Mouse (Mus musculus) stomach, embryonic 15.5 days (tissue): Measurements from ENCODE around the gene Gpr108. TPM values are rescaled to one million over a fixed set of nuclear protein-coding genes. Genes with fewer than 3 reads are reported as not detected.
A peak's percentile ranks its signal among the peaks of the same experiment; 100 is the strongest.

Experiments
- ATAC-seq: fragments of 200-750 bp; cut with Nextera tagmentation; 2 replicates; pipeline ENCODE4 v1.8.0; 2017; ENCODE audit warnings: low read depth, moderate number of reproducible peaks, moderate TSS enrichment; ENCODE audit not compliant: insufficient read depth, low FRiP score
- H3K27ac ChIP-seq: fragments of 300-500 bp; sonication (generic); 2 replicates; pipeline ENCODE4 v1.5.1; 2015; ENCODE audit warnings: mild to moderate bottlenecking, inconsistent platforms
- H3K27me3 ChIP-seq: fragments of 300-500 bp; sonication (generic); replicated peaks from 2 replicates; pipeline ENCODE4 v1.6.1; 2015; ENCODE audit warnings: inconsistent platforms
- H3K36me3 ChIP-seq: fragments of 300-500 bp; sonication (generic); 2 replicates; pipeline ENCODE4 v1.6.1; 2015; ENCODE audit warnings: inconsistent platforms
- H3K4me1 ChIP-seq: fragments of 300-500 bp; sonication (generic); 2 replicates; pipeline ENCODE4 v1.6.1; 2015; ENCODE audit warnings: inconsistent platforms
- H3K4me2 ChIP-seq: fragments of 300-500 bp; sonication (generic); 2 replicates; pipeline ENCODE4 v1.6.1; 2015; ENCODE audit warnings: mild to moderate bottlenecking, inconsistent platforms
- H3K4me3 ChIP-seq: fragments of 300-500 bp; sonication (generic); replicated peaks from 2 replicates; pipeline ENCODE4 v1.5.1; 2015; ENCODE audit warnings: inconsistent platforms
- H3K9ac ChIP-seq: fragments of 300-500 bp; sonication (generic); 2 replicates; pipeline ENCODE4 v1.6.1; 2015; ENCODE audit warnings: inconsistent platforms
- H3K9me3 ChIP-seq: fragments of 300-500 bp; sonication (generic); 2 replicates; pipeline ENCODE4 v1.6.1; 2016; ENCODE audit warnings: inconsistent platforms
- WGBS: fragments of 180-500 bp; shearing (Covaris S2); methylation state at CpG from one replicate; pipeline ENCODE4 v1.1.7; 2015; 5-methylcytosine and 5-hydroxymethylcytosine counted together
- polyA plus RNA-seq: library from polyadenylated mRNA; unstranded; fragments of >200 nt; fragmentation: Nextera tagmentation; extraction: Ambion mirVana; gene quantifications from 2 replicates; pipeline ENCODE4 v1.2.1, GENCODE M21; 2015

Gene Gpr108
- polyA plus RNA-seq, result 41.4 and 44.3 TPM in 2 replicates

- H3K4me3 ChIP-seq, result peak within 1 kb of the TSS; percentile 87
- WGBS, result under 1% methylated on average over 12 of the region's 12 CpGs
- H3K27me3 ChIP-seq, result no peaks in the 10 kb centered on the region
- peaks cover 21% of the 10 kb centered on the region for H3K4me1 ChIP-seq
- ATAC-seq, result peak; percentile 47
- peak within 1 kb of the TSS; percentile 95 for H3K27ac ChIP-seq
- peak within 1 kb of the TSS; percentile 67 for H3K9ac ChIP-seq
- H3K9me3 ChIP-seq, result no peaks in the 10 kb centered on the region
- peak within 1 kb of the TSS; percentile 91 for H3K4me2 ChIP-seq
- 0 out of 2 replicates have a peak, but pooled peaks cover 7% of the 10 kb centered on the region for H3K36me3 ChIP-seq
Measured at GRCm38 (mm10) chr17:57248201-57248699, at the start of gene Gpr108. Gpr108 (minus strand) TSS chr17:57248446.

DNA sequence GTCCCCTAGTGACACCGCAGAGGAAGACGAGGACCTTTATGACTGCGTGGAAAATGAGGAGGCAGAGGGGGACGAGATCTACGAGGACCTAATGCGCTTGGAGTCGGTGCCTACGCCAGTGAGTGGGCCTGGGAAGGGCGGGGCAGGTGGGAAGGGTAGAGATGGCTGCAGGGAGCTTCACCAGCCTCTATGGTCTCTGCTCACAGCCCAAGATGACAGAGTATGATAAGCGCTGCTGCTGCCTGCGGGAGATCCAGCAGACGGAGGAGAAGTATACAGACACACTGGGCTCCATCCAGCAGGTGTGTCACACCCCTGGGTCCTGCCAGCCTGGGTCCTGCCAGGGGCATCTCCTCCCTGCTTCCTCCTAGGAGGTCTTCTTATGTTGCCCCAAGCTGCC lies 48.8 kb upstream of the Gpr108 start:
- Histone ChIP-seq H3K27me3 (no peaks in the 10 kb centered on the region), H3K4me3 (no peak overlapping the region), H3K9me3 (no peaks in the 10 kb centered on the region), H3K27ac (no peak overlapping the region), H3K9ac (no peak overlapping the region), H3K4me1 (no peaks in the 10 kb centered on the region), H3K36me3 (no peaks in the 10 kb centered on the region), H3K4me2 (no peak overlapping the region)
- ATAC-seq, result no peak
- 80% methylated on average over 12 of the region's 12 CpGs for WGBS

- H3K9ac ChIP-seq, result no peak overlapping the region
- no peak for ATAC-seq
- H3K9me3 ChIP-seq, result no peaks in the 10 kb centered on the region
- 91% methylated on average over 9 of the region's 9 CpGs for WGBS
- no peak overlapping the region for H3K4me2 ChIP-seq
- H3K27ac ChIP-seq, result no peak overlapping the region
- no peaks in the 10 kb centered on the region for H3K4me1 ChIP-seq
- no peaks in the 10 kb centered on the region for H3K27me3 ChIP-seq
- H3K36me3 ChIP-seq, result no peaks in the 10 kb centered on the region
- H3K4me3 ChIP-seq, result no peak overlapping the region
Measured at GRCm38 (mm10) chr17:57295935-57296334, 47.7 kb upstream of the Gpr108 start.

- no peak for ATAC-seq
- H3K36me3 ChIP-seq, result no peaks in the 10 kb centered on the region
- no peaks in the 10 kb centered on the region for H3K9me3 ChIP-seq
- no peak overlapping the region for H3K4me2 ChIP-seq
- H3K4me3 ChIP-seq, result no peak overlapping the region
- H3K27ac ChIP-seq, result no peak overlapping the region
- no peak overlapping the region for H3K9ac ChIP-seq
- WGBS, result 87% methylated on average over 9 of the region's 9 CpGs
- no peaks in the 10 kb centered on the region for H3K4me1 ChIP-seq
- no peaks in the 10 kb centered on the region for H3K27me3 ChIP-seq
Measured at GRCm38 (mm10) chr17:57292968-57293367, 44.7 kb upstream of the Gpr108 start.

DNA sequence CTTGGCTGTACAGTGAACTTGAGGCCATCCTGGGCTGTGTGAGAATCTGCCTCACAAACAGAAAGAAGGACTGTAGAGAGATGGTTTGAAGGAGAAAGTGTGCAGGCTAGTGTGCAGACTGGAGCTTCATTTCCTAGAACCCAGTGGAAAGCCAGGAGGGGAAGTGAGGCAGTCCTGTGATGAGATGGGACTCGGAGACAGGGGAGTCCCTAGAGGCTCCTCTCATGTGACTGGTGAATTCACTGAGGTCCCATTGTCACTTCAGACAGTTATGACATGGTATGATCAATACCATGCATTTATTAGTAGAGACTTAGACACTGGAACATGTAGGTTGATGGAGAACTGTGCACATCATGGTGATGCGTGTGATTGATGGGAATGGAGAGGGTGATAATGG lies 44.1 kb upstream of the Gpr108 start:
- no peak overlapping the region for H3K27ac ChIP-seq
- no peaks in the 10 kb centered on the region for H3K27me3 ChIP-seq
- H3K36me3 ChIP-seq, result no peaks in the 10 kb centered on the region
- no peak overlapping the region for H3K4me3 ChIP-seq
- no peak overlapping the region for H3K9ac ChIP-seq
- H3K9me3 ChIP-seq, result no peaks in the 10 kb centered on the region
- no peak for ATAC-seq
- 79% methylated on average over 2 of the region's 2 CpGs for WGBS
- no peak overlapping the region for H3K4me2 ChIP-seq
- no peaks in the 10 kb centered on the region for H3K4me1 ChIP-seq

- ATAC-seq, result no peak
- H3K4me3 ChIP-seq, result no peak overlapping the region
- no peak overlapping the region for H3K27ac ChIP-seq
Measured at GRCm38 (mm10) chr17:57290671-57291055, 42.4 kb upstream of the Gpr108 start.

GRCm38 (mm10) chr17:57290001-57290670 lies 41.9 kb upstream of the Gpr108 start:
- Histone ChIP-seq H3K27me3 (no peaks in the 10 kb centered on the region), H3K4me3 (no peak overlapping the region), H3K27ac (no peak overlapping the region), H3K9me3 (no peaks in the 10 kb centered on the region), H3K4me1 (no peaks in the 10 kb centered on the region), H3K9ac (no peak overlapping the region), H3K36me3 (no peaks in the 10 kb centered on the region), H3K4me2 (no peak overlapping the region)
- ATAC-seq, result no peak
- 78% methylated on average over 9 of the region's 9 CpGs for WGBS

More at GRCm38 (mm10) chr17:57290671-57291055, 42.4 kb upstream of the Gpr108 start:
- Histone ChIP-seq H3K4me2 (no peak overlapping the region), H3K9me3 (no peaks in the 10 kb centered on the region), H3K27me3 (no peaks in the 10 kb centered on the region), H3K9ac (no peak overlapping the region), H3K36me3 (no peaks in the 10 kb centered on the region), H3K4me1 (no peaks in the 10 kb centered on the region)
- WGBS, result 76% methylated on average over 7 of the region's 7 CpGs

DNA sequence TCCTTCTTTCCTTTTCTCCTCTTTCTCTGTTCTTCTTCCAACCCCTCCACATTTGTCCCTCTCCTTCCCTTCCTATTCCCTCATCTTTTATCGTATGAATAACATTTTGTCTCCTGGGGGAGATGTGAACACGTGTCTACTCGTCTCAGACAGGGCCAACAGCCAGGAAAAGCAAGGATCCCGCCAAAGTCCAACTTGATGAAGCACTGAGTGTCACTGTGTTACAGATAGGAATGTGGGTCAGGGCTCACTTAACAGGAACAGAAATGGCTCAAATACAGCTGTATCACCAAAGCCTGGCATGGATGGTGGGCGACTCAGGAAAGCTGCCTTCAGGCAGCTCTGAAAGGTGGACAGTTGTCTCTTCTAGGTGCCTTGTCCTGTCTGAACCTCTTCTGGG lies 41.0 kb upstream of the Gpr108 start:
- no peaks in the 10 kb centered on the region for H3K9me3 ChIP-seq
- 78% methylated on average over 5 of the region's 5 CpGs for WGBS
- no peak overlapping the region for H3K9ac ChIP-seq
- no peaks in the 10 kb centered on the region for H3K36me3 ChIP-seq
- no peaks in the 10 kb centered on the region for H3K4me1 ChIP-seq
- no peak overlapping the region for H3K4me2 ChIP-seq
- H3K27ac ChIP-seq, result no peak overlapping the region
- H3K27me3 ChIP-seq, result no peaks in the 10 kb centered on the region
- H3K4me3 ChIP-seq, result no peak overlapping the region
- no peak for ATAC-seq

DNA sequence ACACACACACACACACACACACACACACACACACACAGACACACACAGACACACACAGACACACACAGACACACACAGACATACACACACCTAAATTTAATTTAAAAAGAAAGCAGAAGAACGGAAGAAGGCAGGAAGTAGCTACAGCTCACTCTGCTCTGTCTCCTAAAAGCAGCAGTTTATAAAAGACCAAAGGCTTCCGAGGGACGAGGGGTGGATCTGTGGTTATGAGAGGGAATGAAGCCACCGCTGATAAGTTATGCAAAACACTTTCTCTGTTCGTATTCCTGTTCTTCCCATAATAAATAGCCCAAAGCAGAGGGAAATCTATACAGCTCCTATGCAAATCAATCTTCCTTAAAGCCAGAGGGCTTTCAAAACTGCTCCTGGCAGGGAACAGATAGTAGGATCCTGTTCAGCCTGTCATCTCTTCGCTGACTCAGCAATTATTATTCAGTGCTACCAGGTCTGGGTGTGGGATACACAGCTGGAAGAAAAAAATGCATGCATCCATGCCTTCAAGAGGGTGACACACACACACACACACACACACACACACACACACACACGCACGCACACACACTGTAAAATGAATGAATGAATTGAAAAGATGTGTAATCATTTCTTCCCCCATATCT lies 38.6 kb upstream of the Gpr108 start:
- H3K36me3 ChIP-seq, result no peaks in the 10 kb centered on the region
- no peak overlapping the region for H3K27ac ChIP-seq
- no peak overlapping the region for H3K9ac ChIP-seq
- H3K9me3 ChIP-seq, result no peaks in the 10 kb centered on the region
- ATAC-seq, result no peak
- H3K4me3 ChIP-seq, result no peak overlapping the region
- H3K27me3 ChIP-seq, result no peaks in the 10 kb centered on the region
- no peaks in the 10 kb centered on the region for H3K4me1 ChIP-seq
- no peak overlapping the region for H3K4me2 ChIP-seq
- WGBS, result 59% methylated on average over 8 of the region's 8 CpGs

- WGBS, result 62% methylated on average over 2 of the region's 2 CpGs
- ATAC-seq, result no peak
- no peaks in the 10 kb centered on the region for H3K4me1 ChIP-seq
- no peak overlapping the region for H3K27ac ChIP-seq
- no peak overlapping the region for H3K9ac ChIP-seq
- H3K9me3 ChIP-seq, result no peaks in the 10 kb centered on the region
- no peaks in the 10 kb centered on the region for H3K27me3 ChIP-seq
- H3K4me2 ChIP-seq, result no peak overlapping the region
- H3K4me3 ChIP-seq, result no peak overlapping the region
- H3K36me3 ChIP-seq, result no peaks in the 10 kb centered on the region
Measured at GRCm38 (mm10) chr17:57285077-57285476, 36.8 kb upstream of the Gpr108 start.

DNA sequence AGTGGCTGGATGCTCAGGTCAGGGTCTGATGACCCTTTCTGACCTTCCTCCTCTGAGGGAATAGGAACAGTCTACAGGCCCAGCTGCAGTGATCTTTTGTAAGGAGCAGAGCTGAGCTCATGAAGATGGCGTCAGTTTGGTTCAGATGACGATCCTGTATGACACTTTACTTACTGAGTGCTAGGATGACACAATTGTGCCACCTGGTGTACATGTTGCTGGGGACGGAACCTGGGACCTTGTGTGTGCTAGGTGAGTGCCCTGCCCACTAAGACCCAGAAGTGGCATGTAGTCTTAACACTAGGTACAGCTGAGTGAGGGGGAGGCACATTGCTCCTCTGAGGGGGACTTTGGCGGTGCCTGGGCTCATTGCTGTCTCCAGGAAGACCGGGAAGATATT lies 35.7 kb upstream of the Gpr108 start:
- Histone ChIP-seq H3K9me3 (no peaks in the 10 kb centered on the region), H3K4me1 (no peaks in the 10 kb centered on the region), H3K27ac (no peak overlapping the region), H3K4me3 (no peak overlapping the region), H3K36me3 (no peaks in the 10 kb centered on the region), H3K27me3 (no peaks in the 10 kb centered on the region), H3K4me2 (no peak overlapping the region), H3K9ac (no peak overlapping the region)
- ATAC-seq, result no peak
- WGBS, result 73% methylated on average over 5 of the region's 5 CpGs

DNA sequence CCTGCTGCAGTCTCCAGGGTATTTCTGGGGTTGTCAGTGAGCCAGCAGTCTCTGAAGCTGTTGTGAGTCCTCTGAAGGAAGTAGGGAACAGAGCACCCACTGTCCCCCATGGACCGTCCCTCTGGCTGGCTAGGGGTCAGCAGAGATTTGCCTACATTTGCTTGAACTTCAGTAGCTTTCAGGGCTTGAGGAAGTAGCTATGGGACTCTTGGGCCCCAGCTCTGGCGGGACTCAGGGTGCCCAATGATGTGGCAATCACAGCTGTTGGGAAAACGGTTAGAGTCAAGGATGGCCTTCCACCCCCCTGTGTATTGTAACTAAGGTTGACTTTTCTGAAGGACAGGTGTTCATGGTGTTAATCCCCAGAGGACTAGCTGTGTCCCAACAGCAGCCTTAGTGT lies 32.2 kb upstream of the Gpr108 start:
- ATAC-seq, result no peak
- no peak overlapping the region for H3K27ac ChIP-seq
- H3K4me2 ChIP-seq, result no peak overlapping the region
- H3K9me3 ChIP-seq, result no peaks in the 10 kb centered on the region
- no peaks in the 10 kb centered on the region for H3K36me3 ChIP-seq
- H3K27me3 ChIP-seq, result no peaks in the 10 kb centered on the region
- 58% methylated on average over 3 of the region's 3 CpGs for WGBS
- no peak overlapping the region for H3K4me3 ChIP-seq
- H3K9ac ChIP-seq, result no peak overlapping the region
- peaks cover 5% of the 10 kb centered on the region for H3K4me1 ChIP-seq
